Mouse (Mus musculus) testis, postnatal 10 days (tissue): ENCODE measurements at regions not wholly inside any gene's neighbourhood (a gene's known extent, or its start where the extent isn't known, plus 50 kb on each side); places are given as distances from the start of the nearest gene placed in this dataset.
A peak's percentile ranks its signal among the peaks of the same experiment; 100 is the strongest.

Experiments
- DNase-seq: peaks from one replicate; pipeline ENCODE4 v3.0.0; 2021; ENCODE audit warnings: low spot score

GRCm38 (mm10) chr11:112593821-112594220 lies 188.2 kb upstream of the Sox9 start:
- no peak for DNase-seq

GRCm38 (mm10) chr11:112607359-112607758 lies 174.7 kb upstream of the Sox9 start:
- DNase-seq = no peak

GRCm38 (mm10) chr11:112609277-112609676 lies 172.7 kb upstream of the Sox9 start:
- DNase-seq = no peak

- DNase-seq = no peak
Observed at GRCm38 (mm10) chr11:112611073-112611472, 171.0 kb upstream of the Sox9 start.

- DNase-seq = no peak
Observed at GRCm38 (mm10) chr11:112615629-112616028, 166.4 kb upstream of the Sox9 start.

- no peak for DNase-seq
Observed at GRCm38 (mm10) chr11:112616942-112617341, 165.1 kb upstream of the Sox9 start.

- peak; percentile 49 for DNase-seq
Observed at GRCm38 (mm10) chr11:112620916-112621315, 161.1 kb upstream of the Sox9 start.

GRCm38 (mm10) chr11:112621385-112622120 lies 160.5 kb upstream of the Sox9 start:
- DNase-seq = no peak

GRCm38 (mm10) chr11:112649298-112649697 lies 132.7 kb upstream of the Sox9 start:
- DNase-seq = no peak

- no peak for DNase-seq
Observed at GRCm38 (mm10) chr11:112657410-112658159, 124.4 kb upstream of the Sox9 start.

- no peak for DNase-seq
Observed at GRCm38 (mm10) chr11:112659911-112660310, 122.1 kb upstream of the Sox9 start.

GRCm38 (mm10) chr11:112661426-112661825 lies 120.6 kb upstream of the Sox9 start:
- no peak for DNase-seq

GRCm38 (mm10) chr11:112667311-112667710 lies 114.7 kb upstream of the Sox9 start:
- DNase-seq = no peak

- DNase-seq = no peak
Observed at GRCm38 (mm10) chr11:112672086-112672485, 109.9 kb upstream of the Sox9 start.

- no peak for DNase-seq
Observed at GRCm38 (mm10) chr11:112690047-112690446, 92.0 kb upstream of the Sox9 start.

GRCm38 (mm10) chr11:112706091-112706490 lies 75.9 kb upstream of the Sox9 start:
- DNase-seq = no peak

GRCm38 (mm10) chr11:112708119-112708730 lies 73.8 kb upstream of the Sox9 start:
- no peak for DNase-seq

- no peak for DNase-seq
Observed at GRCm38 (mm10) chr11:112711656-112712055, 70.4 kb upstream of the Sox9 start.

GRCm38 (mm10) chr11:112718547-112718946 lies 63.5 kb upstream of the Sox9 start:
- no peak for DNase-seq

- no peak for DNase-seq
Observed at GRCm38 (mm10) chr11:112720652-112721051, 61.4 kb upstream of the Sox9 start.

- no peak for DNase-seq
Observed at GRCm38 (mm10) chr11:112722936-112723335, 59.1 kb upstream of the Sox9 start.

GRCm38 (mm10) chr11:112728154-112728952 lies 53.7 kb upstream of the Sox9 start:
- no peak for DNase-seq
